Mouse (Mus musculus) erythroblast, embryonic 14.5 days (primary cell): ENCODE measurements around the gene Slc47a1. TPM values are rescaled to one million over a fixed set of nuclear protein-coding genes. Genes with fewer than 3 reads are reported as not detected.
"Not testable (repeated sequence)": the region's sequence is repeated elsewhere in the genome, so short reads cannot be mapped to it uniquely, and the experiment has no call there.

Source experiments
- H3K27me3 ChIP-seq: 2 replicates; pipeline ENCODE4 v1.6.1; 2012; ENCODE audit warnings: inconsistent platforms; ENCODE audit not compliant: control insufficient read depth
- H3K36me3 ChIP-seq: 2 replicates; pipeline ENCODE4 v1.6.1; 2012; ENCODE audit warnings: mild to moderate bottlenecking, inconsistent platforms; ENCODE audit not compliant: control insufficient read depth
- H3K4me1 ChIP-seq: 2 replicates; pipeline ENCODE4 v1.6.1; 2012; ENCODE audit warnings: inconsistent platforms; ENCODE audit not compliant: control insufficient read depth
- H3K4me3 ChIP-seq: replicated peaks from 2 replicates; pipeline ENCODE3; 2012; ENCODE audit warnings: moderate library complexity, mild to moderate bottlenecking, inconsistent platforms
- H3K9me3 ChIP-seq: 2 replicates; pipeline ENCODE4 v1.6.1; 2012; ENCODE audit warnings: low read length, inconsistent platforms, mixed read lengths; ENCODE audit not compliant: control insufficient read depth
- GATA1 ChIP-seq: IDR thresholded peaks from 2 replicates; pipeline ENCODE4 v1.6.1; 2012; ENCODE audit warnings: low read length, inconsistent platforms, mixed read lengths
- TAL1 ChIP-seq: IDR thresholded peaks from 3 replicates; pipeline ENCODE4 v1.6.1; 2012; ENCODE audit warnings: low read length, inconsistent platforms, mixed read lengths
- polyA plus RNA-seq: library from polyadenylated mRNA; stranded (reverse); fragments of >175 nt; gene quantifications from 2 replicates; pipeline ENCODE4 v1.2.3, GENCODE M21; 2012

The Slc47a1 gene
- not detected in 2 replicates for polyA plus RNA-seq

GRCm38 (mm10) chr11:61377881-61378613 lies at the start of gene Slc47a1:
Gene Slc47a1, minus strand, starts transcription at chr11:61378345.
- Histone ChIP-seq H3K36me3 (no peaks in the 10 kb centered on the region; the same call in 1 of the 2 replicates), H3K9me3 (peaks cover 3% of the 10 kb centered on the region; the same call in 1 of the 2 replicates), H3K27me3 (peaks cover 31% of the 10 kb centered on the region), H3K4me3 (peak within 1 kb of the TSS; percentile 16), H3K4me1 (no peaks in the 10 kb centered on the region)
- TF ChIP-seq GATA1 (no peak), TAL1 (no peak)

- no peaks in the 10 kb centered on the region for H3K9me3 ChIP-seq
- no peaks in the 10 kb centered on the region for H3K36me3 ChIP-seq
- no peak for TF ChIP-seq GATA1
- TF ChIP-seq TAL1 = no peak
Measured at GRCm38 (mm10) chr11:61419253-61419652, 41.1 kb upstream of the Slc47a1 start.

GRCm38 (mm10) chr11:61417945-61418551 lies 39.9 kb upstream of the Slc47a1 start:
- TF ChIP-seq TAL1 (no peak), GATA1 (no peak)
- H3K27me3 ChIP-seq = no peaks in the 10 kb centered on the region
- H3K36me3 ChIP-seq = no peaks in the 10 kb centered on the region
- no peak overlapping the region for H3K4me3 ChIP-seq
- no peaks in the 10 kb centered on the region for H3K9me3 ChIP-seq
- H3K4me1 ChIP-seq = no peaks in the 10 kb centered on the region

More at GRCm38 (mm10) chr11:61419253-61419652, 41.1 kb upstream of the Slc47a1 start:
- H3K27me3 ChIP-seq = no peaks in the 10 kb centered on the region
- H3K4me3 ChIP-seq = no peak overlapping the region
- no peaks in the 10 kb centered on the region for H3K4me1 ChIP-seq

- not testable (repeated sequence) for H3K4me1 ChIP-seq, H3K27me3 ChIP-seq, H3K9me3 ChIP-seq, H3K4me3 ChIP-seq, H3K36me3 ChIP-seq
Measured at GRCm38 (mm10) chr11:61416540-61416939, 38.4 kb upstream of the Slc47a1 start.

GRCm38 (mm10) chr11:61415444-61415843 lies 37.3 kb upstream of the Slc47a1 start:
- no peaks in the 10 kb centered on the region for H3K4me1 ChIP-seq
- no peak overlapping the region for H3K4me3 ChIP-seq
- no peaks in the 10 kb centered on the region for H3K36me3 ChIP-seq
- H3K27me3 ChIP-seq = peaks cover 3% of the 10 kb centered on the region; the same call in 1 of the 2 replicates
- TF ChIP-seq TAL1 = no peak
- no peak for TF ChIP-seq GATA1
- no peaks in the 10 kb centered on the region for H3K9me3 ChIP-seq

- Histone ChIP-seq H3K36me3 (no peaks in the 10 kb centered on the region), H3K4me3 (no peak overlapping the region), H3K27me3 (peaks cover 7% of the 10 kb centered on the region), H3K9me3 (no peaks in the 10 kb centered on the region), H3K4me1 (peaks cover 2% of the 10 kb centered on the region; the same call in 1 of the 2 replicates)
- TF ChIP-seq GATA1 (no peak), TAL1 (no peak)
Measured at GRCm38 (mm10) chr11:61414560-61414959, 36.4 kb upstream of the Slc47a1 start.

- Histone ChIP-seq H3K4me3 (no peak overlapping the region), H3K4me1 (peaks cover 5% of the 10 kb centered on the region), H3K36me3 (no peaks in the 10 kb centered on the region), H3K27me3 (peaks cover 13% of the 10 kb centered on the region), H3K9me3 (no peaks in the 10 kb centered on the region)
- TF ChIP-seq TAL1 (no peak), GATA1 (no peak)
Measured at GRCm38 (mm10) chr11:61413411-61413810, 35.3 kb upstream of the Slc47a1 start.

- Histone ChIP-seq H3K27me3 (peaks cover 29% of the 10 kb centered on the region), H3K4me3 (no peak overlapping the region), H3K9me3 (no peaks in the 10 kb centered on the region), H3K4me1 (peaks cover 15% of the 10 kb centered on the region), H3K36me3 (no peaks in the 10 kb centered on the region)
- TF ChIP-seq TAL1 (no peak), GATA1 (no peak)
Measured at GRCm38 (mm10) chr11:61411809-61412208, 33.7 kb upstream of the Slc47a1 start.

- Histone ChIP-seq H3K4me1 (peaks cover 15% of the 10 kb centered on the region), H3K4me3 (no peak overlapping the region), H3K9me3 (no peaks in the 10 kb centered on the region), H3K27me3 (peaks cover 35% of the 10 kb centered on the region), H3K36me3 (no peaks in the 10 kb centered on the region)
- no peak for TF ChIP-seq GATA1
- TF ChIP-seq TAL1 = no peak
Measured at GRCm38 (mm10) chr11:61411221-61411620, 33.1 kb upstream of the Slc47a1 start.
